Mouse (Mus musculus): Measurements from ENCODE around the gene Tspan9.

DNA sequence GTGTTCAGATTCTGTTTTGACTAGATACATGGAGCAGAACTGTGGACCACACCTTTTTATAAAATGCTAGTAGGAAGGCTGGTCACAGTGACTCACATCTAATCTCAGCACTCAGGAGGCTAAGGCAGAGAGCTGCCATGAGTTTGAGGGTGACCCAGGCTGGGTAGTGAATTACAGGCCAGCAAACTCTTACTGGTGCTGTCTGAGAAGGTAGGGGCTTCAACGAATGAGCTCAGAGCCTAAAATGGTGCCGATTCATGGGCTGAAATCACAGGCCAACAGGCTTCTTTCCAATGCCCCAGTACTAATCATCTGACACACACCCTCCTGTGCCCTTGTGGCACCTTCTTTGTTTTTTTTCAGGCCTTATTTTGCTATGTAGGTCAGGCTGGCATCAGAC lies 35.3 kb upstream of the Tspan9 start:
- TF ChIP-seq CTCF (IDR thresholded peaks at IDR 0.05; ENCODE audit: extremely low read depth, insufficient read depth, insufficient read length, insufficient replicate concordance) (no peak), POLR2A (IDR thresholded peaks at IDR 0.05; ENCODE audit: low read depth, low read length) (no peak)
